ENCODE assay signal across 33 mouse cellular contexts in genomic region chr1:186257611-186258010, GRCm38 (mm10).
A peak's percentile ranks its signal among the peaks of the same experiment; 100 is the strongest.
DNase-seq lines count a peak whose midpoint lies in the region; ATAC-seq and TF ChIP-seq lines count a peak whose summit lies in the region.
"Had no signal": no experiment of that assay in that cellular context is flagged by ENCODE, and none has a peak within 500 bp of the region (broad histone marks: within the 10 kb centered on the region; RNA-seq: fewer than 3 reads in every experiment).

No protein-coding gene starts in this region.

- no peak overlapping the region for H3K9ac ChIP-seq in hindbrain, postnatal 0 days (replicated peaks; ENCODE audit: low read length)
- H3K9ac ChIP-seq in stomach, embryonic 16.5 days (ENCODE audit: low read length) = no peak overlapping the region
- no peak overlapping the region for H3K9ac ChIP-seq in stomach, postnatal 0 days (ENCODE audit: low read length)
- H3K9ac ChIP-seq in embryonic facial prominence, embryonic 14.5 days (ENCODE audit: low read depth, low read length) = no peak overlapping the region
- no peak overlapping the region for H3K9ac ChIP-seq in hindbrain, embryonic 14.5 days
- H3K9ac ChIP-seq: embryonic facial prominence, embryonic 13.5 days; forebrain, embryonic 15.5 days; hindbrain, embryonic 12.5 days; limb, embryonic 15.5 days; liver, embryonic 13.5 days had no signal

- peak overlapping the region; percentile 66 for H3K27ac ChIP-seq in hindbrain, embryonic 10.5 days
- H3K27ac ChIP-seq in hindbrain, postnatal 0 days = no peak overlapping the region
- no peak overlapping the region for H3K27ac ChIP-seq in stomach, embryonic 16.5 days (ENCODE audit: low read length)
- H3K27ac ChIP-seq in stomach, postnatal 0 days (replicated peaks) = no peak overlapping the region
- H3K27ac ChIP-seq in embryonic facial prominence, embryonic 14.5 days (replicated peaks; ENCODE audit: low read depth, low read length) = no peak overlapping the region
- H3K27ac ChIP-seq in hindbrain, embryonic 14.5 days = no peak overlapping the region
- H3K27ac ChIP-seq: embryonic facial prominence, embryonic 13.5 days; forebrain, embryonic 15.5 days; heart, adult 2 months; hindbrain, embryonic 12.5 days; kidney, postnatal 0 days; limb, embryonic 15.5 days; liver, embryonic 13.5 days had no signal

- no peaks in the 10 kb centered on the region for H3K27me3 ChIP-seq in hindbrain, embryonic 10.5 days (ENCODE audit: insufficient read depth, poor library complexity, severe bottlenecking)
- no peaks in the 10 kb centered on the region for H3K27me3 ChIP-seq in hindbrain, postnatal 0 days (ENCODE audit: insufficient read depth, low read length)
- no peaks in the 10 kb centered on the region for H3K27me3 ChIP-seq in stomach, embryonic 16.5 days (ENCODE audit: control insufficient read depth, insufficient read depth, low read length)
- no peaks in the 10 kb centered on the region for H3K27me3 ChIP-seq in stomach, postnatal 0 days (ENCODE audit: control insufficient read depth, insufficient read depth, low read length)
- H3K27me3 ChIP-seq in embryonic facial prominence, embryonic 14.5 days (replicated peaks; ENCODE audit: control insufficient read depth, insufficient read depth, low read length) = no peaks in the 10 kb centered on the region
- no peaks in the 10 kb centered on the region for H3K27me3 ChIP-seq in hindbrain, embryonic 14.5 days (ENCODE audit: control insufficient read depth, insufficient read depth, low read length)
- H3K27me3 ChIP-seq: embryonic facial prominence, embryonic 13.5 days; forebrain, embryonic 15.5 days; hindbrain, embryonic 12.5 days; limb, embryonic 15.5 days; liver, embryonic 13.5 days; megakaryocyte, embryonic 14.5 days had no signal

- TF ChIP-seq CTCF in hindbrain, postnatal 0 days (IDR thresholded peaks at IDR 0.05; ENCODE audit: low read depth) = no peak
- no peak for TF ChIP-seq CTCF in stomach, postnatal 0 days (IDR thresholded peaks at IDR 0.05; ENCODE audit: low read depth)

- 70% methylated on average over 1 of the region's 1 CpGs for WGBS in hindbrain, embryonic 10.5 days
- WGBS in hindbrain, postnatal 0 days = 62% methylated on average over 1 of the region's 1 CpGs
- WGBS in stomach, embryonic 16.5 days = 91% methylated on average over 1 of the region's 1 CpGs
- WGBS in stomach, postnatal 0 days = 82% methylated on average over 1 of the region's 1 CpGs
- 40% methylated on average over 1 of the region's 1 CpGs for WGBS in embryonic facial prominence, embryonic 14.5 days
- 72% methylated on average over 1 of the region's 1 CpGs for WGBS in hindbrain, embryonic 14.5 days

- H3K4me3 ChIP-seq in hindbrain, embryonic 10.5 days = no peak overlapping the region
- no peak overlapping the region for H3K4me3 ChIP-seq in hindbrain, postnatal 0 days (ENCODE audit: low read length)
- no peak overlapping the region for H3K4me3 ChIP-seq in stomach, embryonic 16.5 days (replicated peaks; ENCODE audit: low read length)
- no peak overlapping the region for H3K4me3 ChIP-seq in stomach, postnatal 0 days (ENCODE audit: low read depth, low read length)
- H3K4me3 ChIP-seq in embryonic facial prominence, embryonic 14.5 days (ENCODE audit: low read depth, low read length) = no peak overlapping the region
- no peak overlapping the region for H3K4me3 ChIP-seq in hindbrain, embryonic 14.5 days (replicated peaks; ENCODE audit: low read length)
- H3K4me3 ChIP-seq: embryonic facial prominence, embryonic 13.5 days; erythroblast, embryonic 14.5 days; forebrain, embryonic 15.5 days; heart, adult 2 months; hindbrain, embryonic 12.5 days; limb, embryonic 15.5 days; liver, embryonic 13.5 days; megakaryocyte, embryonic 14.5 days had no signal

- no peak for ATAC-seq in hindbrain, postnatal 0 days
- ATAC-seq in stomach, embryonic 16.5 days (ENCODE audit: insufficient read depth, low FRiP score) = peak; percentile 34; the same call in 1 of the 2 replicates
- ATAC-seq in stomach, postnatal 0 days (ENCODE audit: low FRiP score, low TSS enrichment) = no peak
- ATAC-seq in embryonic facial prominence, embryonic 14.5 days (ENCODE audit: low read depth) = peak; percentile 41
- ATAC-seq in inflammation-experienced regulatory T-cells, adult 6 months = no peak
- no peak for ATAC-seq in hindbrain, embryonic 14.5 days (ENCODE audit: low FRiP score)
- ATAC-seq: activated CD4-positive, CD25-positive, alpha-beta regulatory T cell, adult 4 months; forebrain, embryonic 15.5 days; lung, postnatal 0 days had no signal

- no peaks in the 10 kb centered on the region for H3K9me3 ChIP-seq in hindbrain, embryonic 10.5 days
- no peaks in the 10 kb centered on the region for H3K9me3 ChIP-seq in hindbrain, postnatal 0 days (ENCODE audit: low read length)
- H3K9me3 ChIP-seq in stomach, embryonic 16.5 days (replicated peaks; ENCODE audit: control insufficient read depth, low read length) = no peaks in the 10 kb centered on the region
- no peaks in the 10 kb centered on the region for H3K9me3 ChIP-seq in stomach, postnatal 0 days (ENCODE audit: control insufficient read depth, low read length)
- no peaks in the 10 kb centered on the region for H3K9me3 ChIP-seq in embryonic facial prominence, embryonic 14.5 days (ENCODE audit: control insufficient read depth, low read length)
- H3K9me3 ChIP-seq in hindbrain, embryonic 14.5 days (ENCODE audit: control insufficient read depth, low read length) = no peaks in the 10 kb centered on the region
- H3K9me3 ChIP-seq: embryonic facial prominence, embryonic 13.5 days; forebrain, embryonic 15.5 days; hindbrain, embryonic 12.5 days; limb, embryonic 15.5 days; liver, embryonic 13.5 days had no signal

- no peak overlapping the region for H3K4me2 ChIP-seq in hindbrain, postnatal 0 days (ENCODE audit: low read depth, low read length)
- H3K4me2 ChIP-seq in stomach, embryonic 16.5 days (ENCODE audit: low read depth, low read length) = no peak overlapping the region
- no peak overlapping the region for H3K4me2 ChIP-seq in stomach, postnatal 0 days (replicated peaks; ENCODE audit: low read depth)
- H3K4me2 ChIP-seq in embryonic facial prominence, embryonic 14.5 days (ENCODE audit: low read depth, low read length) = no peak overlapping the region
- H3K4me2 ChIP-seq in hindbrain, embryonic 14.5 days (replicated peaks) = no peak overlapping the region
- H3K4me2 ChIP-seq: embryonic facial prominence, embryonic 13.5 days; forebrain, embryonic 15.5 days; hindbrain, embryonic 12.5 days; limb, embryonic 15.5 days; liver, embryonic 13.5 days had no signal

- no peak for TF ChIP-seq EP300 in stomach, postnatal 0 days (optimal IDR thresholded peaks at IDR 0.05)

- H3K36me3 ChIP-seq in hindbrain, embryonic 10.5 days = no peaks in the 10 kb centered on the region
- H3K36me3 ChIP-seq in hindbrain, postnatal 0 days (ENCODE audit: insufficient read depth, low read length) = no peaks in the 10 kb centered on the region
- no peaks in the 10 kb centered on the region for H3K36me3 ChIP-seq in stomach, embryonic 16.5 days (ENCODE audit: control insufficient read depth, insufficient read depth, low read length)
- no peaks in the 10 kb centered on the region for H3K36me3 ChIP-seq in stomach, postnatal 0 days (ENCODE audit: control insufficient read depth, insufficient read depth, low read length)
- no peaks in the 10 kb centered on the region for H3K36me3 ChIP-seq in embryonic facial prominence, embryonic 14.5 days (ENCODE audit: control insufficient read depth, insufficient read depth, low read length)
- no peaks in the 10 kb centered on the region for H3K36me3 ChIP-seq in hindbrain, embryonic 14.5 days (replicated peaks; ENCODE audit: control insufficient read depth, insufficient read depth)
- H3K36me3 ChIP-seq: embryonic facial prominence, embryonic 13.5 days; forebrain, embryonic 15.5 days; hindbrain, embryonic 12.5 days; limb, embryonic 15.5 days; liver, embryonic 13.5 days had no signal

- peaks cover 39% of the 10 kb centered on the region for H3K4me1 ChIP-seq in hindbrain, embryonic 10.5 days (replicated peaks)
- no peaks in the 10 kb centered on the region for H3K4me1 ChIP-seq in hindbrain, postnatal 0 days (ENCODE audit: insufficient read depth, low read length)
- peaks cover 15% of the 10 kb centered on the region for H3K4me1 ChIP-seq in stomach, embryonic 16.5 days (ENCODE audit: control insufficient read depth, insufficient read depth, low read length)
- 0 out of 2 replicates have a peak, but pooled peaks cover 4% of the 10 kb centered on the region for H3K4me1 ChIP-seq in stomach, postnatal 0 days (replicated peaks; ENCODE audit: control insufficient read depth, insufficient read depth)
- H3K4me1 ChIP-seq in embryonic facial prominence, embryonic 14.5 days (ENCODE audit: control insufficient read depth, insufficient read depth, low read length) = peaks cover 22% of the 10 kb centered on the region
- H3K4me1 ChIP-seq in hindbrain, embryonic 14.5 days (replicated peaks; ENCODE audit: control insufficient read depth, insufficient read depth, low read length) = peaks cover 5% of the 10 kb centered on the region; the same call in 1 of the 2 replicates
- H3K4me1 ChIP-seq: forebrain, embryonic 15.5 days; liver, embryonic 13.5 days; megakaryocyte, embryonic 14.5 days had no signal

- DNase-seq in hindbrain, embryonic 10.5 days (ENCODE audit: low spot score) = no peak
- no peak for DNase-seq in hindbrain, postnatal 0 days (ENCODE audit: low spot score)
- no peak for DNase-seq in stomach, postnatal 0 days (ENCODE audit: low spot score)
- DNase-seq in embryonic facial prominence, embryonic 14.5 days (ENCODE audit: low spot score) = peak; percentile 61
- peak; percentile 75 for DNase-seq in retina, postnatal 1 day
- DNase-seq in hindbrain, embryonic 14.5 days (ENCODE audit: low spot score) = no peak
- DNase-seq: adrenal gland, adult 2 months; adrenal gland, postnatal 36 days; B cell, adult 2 months; cerebellum, adult 8-10 months; cerebellum, postnatal 25 days; gastrocnemius, postnatal 36 days; heart, adult 2 months; heart, postnatal 14 days; kidney, adult 8-10 months; kidney, postnatal 4 days; layer of hippocampus, postnatal 36 days; left cerebral cortex, postnatal 4 days; liver, embryonic 13.5 days; lung, postnatal 4 days; right cerebral cortex, postnatal 4 days; thymus, postnatal 14 days had no signal

Comparison
In these comparisons a context has a peak if more than half of its experiments do, and no peak if none do; other contexts are left out.
1. ATAC-seq: peak in stomach, embryonic 16.5 days (single experiment) and embryonic facial prominence, embryonic 14.5 days (single experiment); none in hindbrain, postnatal 0 days (single experiment), stomach, postnatal 0 days (single experiment), inflammation-experienced regulatory T-cells, adult 6 months (single experiment) and hindbrain, embryonic 14.5 days (single experiment).
2. DNase-seq: peak in embryonic facial prominence, embryonic 14.5 days (single experiment) and retina, postnatal 1 day (single experiment); none in hindbrain, embryonic 10.5 days (single experiment), hindbrain, postnatal 0 days (single experiment), stomach, postnatal 0 days (single experiment) and hindbrain, embryonic 14.5 days (single experiment).